Mouse (Mus musculus): Measurements from ENCODE around the gene Pygb.

GRCm38 (mm10) chr2:150771996-150772395 lies 14.5 kb upstream of the Pygb start:
- no peak for TF ChIP-seq CTCF (IDR thresholded peaks at IDR 0.05; ENCODE audit: low read depth)
- no peak for TF ChIP-seq EP300 (optimal IDR thresholded peaks at IDR 0.05)

Data from stomach, postnatal 0 days (tissue).